Mouse (Mus musculus): Measurements from ENCODE around the gene Fbxo11. TPM values are rescaled to one million over a fixed set of nuclear protein-coding genes. Genes with fewer than 3 reads are reported as not detected.

Fbxo11 gene
- polyA plus RNA-seq, 1 experiment from 2014 or later, result 32.2 TPM

DNA sequence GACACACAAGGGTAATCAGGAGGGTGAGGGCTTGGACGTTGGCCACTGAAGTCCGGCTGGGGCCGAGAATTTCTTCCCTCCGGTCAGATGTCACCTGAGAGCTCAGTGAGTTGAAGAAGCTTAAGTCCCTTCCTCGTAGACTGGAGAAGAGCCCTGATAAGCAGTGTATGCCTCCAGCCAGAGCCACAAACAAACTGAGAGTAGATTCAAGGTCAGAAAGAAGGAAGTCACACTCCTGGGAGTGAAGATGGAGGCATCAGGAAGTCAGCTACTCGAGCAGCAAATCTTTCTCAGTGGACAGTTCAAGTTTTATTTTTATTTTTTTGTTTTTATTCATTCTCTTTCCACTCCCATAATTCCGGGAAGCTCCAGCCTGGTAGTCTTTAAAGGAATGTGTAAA lies 37.5 kb upstream of the Fbxo11 start:
- DNase-seq (ENCODE audit: low spot score) (no peak), ATAC-seq (ENCODE audit: insufficient number of reproducible peaks, low FRiP score, low TSS enrichment, low read depth) (no peak)
- WGBS, result 83% methylated on average over 7 of the region's 7 CpGs
- no peak overlapping the region for H3K9ac ChIP-seq (ENCODE audit: low read length)
- no peaks in the 10 kb centered on the region for H3K27me3 ChIP-seq (ENCODE audit: control insufficient read depth, insufficient read depth, low read length)
- H3K4me2 ChIP-seq (ENCODE audit: low read depth, severe bottlenecking), result no peak overlapping the region
- no peak overlapping the region for H3K4me3 ChIP-seq (ENCODE audit: low read depth, low read length)
- H3K9me3 ChIP-seq (ENCODE audit: control insufficient read depth, low read length), result no peaks in the 10 kb centered on the region
- H3K4me1 ChIP-seq (ENCODE audit: control insufficient read depth, insufficient read depth, low read length), result no peaks in the 10 kb centered on the region
- no peak overlapping the region for H3K27ac ChIP-seq (replicated peaks; ENCODE audit: low read depth, low read length)
- H3K36me3 ChIP-seq (ENCODE audit: control insufficient read depth, insufficient read depth, low read length), result no peaks in the 10 kb centered on the region

DNA sequence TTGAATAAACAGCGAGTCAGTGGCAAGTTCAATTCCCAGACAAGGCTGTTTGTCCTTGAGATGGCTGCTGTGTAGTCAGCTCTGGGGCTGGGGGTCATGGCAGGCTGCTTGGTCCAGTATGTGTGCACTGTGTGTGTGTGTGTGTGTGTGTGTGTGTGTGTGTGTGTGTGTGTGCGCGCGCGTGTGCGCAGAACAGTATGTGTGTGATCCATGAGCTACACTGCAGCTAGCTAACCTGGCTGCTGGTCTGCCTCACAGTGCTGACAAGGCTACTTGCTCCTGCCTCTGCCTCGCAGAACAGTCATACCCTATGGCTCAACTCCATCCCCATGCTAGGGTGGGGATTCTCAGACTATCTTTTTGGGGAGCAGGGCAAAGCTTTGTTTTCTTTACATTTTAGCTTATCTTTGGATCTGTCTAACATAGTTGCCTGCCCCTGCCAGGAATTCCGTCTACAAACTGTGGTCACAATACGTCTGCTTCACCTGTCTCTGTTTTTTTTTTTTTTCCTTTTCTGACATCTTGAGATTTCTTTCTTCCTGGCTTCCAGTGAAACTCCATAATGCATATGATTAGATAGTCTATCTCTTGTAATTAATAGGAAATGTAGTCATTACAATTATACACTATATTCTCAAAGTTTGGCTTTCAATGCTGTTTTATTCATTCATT lies 33.2 kb upstream of the Fbxo11 start:
- ATAC-seq (ENCODE audit: insufficient number of reproducible peaks, low FRiP score, low TSS enrichment, low read depth) (no peak), DNase-seq (ENCODE audit: low spot score) (no peak)
- no peaks in the 10 kb centered on the region for H3K36me3 ChIP-seq (ENCODE audit: control insufficient read depth, insufficient read depth, low read length)
- no peak overlapping the region for H3K9ac ChIP-seq (ENCODE audit: low read length)
- no peaks in the 10 kb centered on the region for H3K4me1 ChIP-seq (ENCODE audit: control insufficient read depth, insufficient read depth, low read length)
- no peak overlapping the region for H3K4me2 ChIP-seq (ENCODE audit: low read depth, severe bottlenecking)
- WGBS, result 92% methylated on average over 9 of the region's 9 CpGs
- no peaks in the 10 kb centered on the region for H3K9me3 ChIP-seq (ENCODE audit: control insufficient read depth, low read length)
- H3K27me3 ChIP-seq (ENCODE audit: control insufficient read depth, insufficient read depth, low read length), result no peaks in the 10 kb centered on the region
- H3K4me3 ChIP-seq (ENCODE audit: low read depth, low read length), result no peak overlapping the region
- no peak overlapping the region for H3K27ac ChIP-seq (replicated peaks; ENCODE audit: low read depth, low read length)

DNA sequence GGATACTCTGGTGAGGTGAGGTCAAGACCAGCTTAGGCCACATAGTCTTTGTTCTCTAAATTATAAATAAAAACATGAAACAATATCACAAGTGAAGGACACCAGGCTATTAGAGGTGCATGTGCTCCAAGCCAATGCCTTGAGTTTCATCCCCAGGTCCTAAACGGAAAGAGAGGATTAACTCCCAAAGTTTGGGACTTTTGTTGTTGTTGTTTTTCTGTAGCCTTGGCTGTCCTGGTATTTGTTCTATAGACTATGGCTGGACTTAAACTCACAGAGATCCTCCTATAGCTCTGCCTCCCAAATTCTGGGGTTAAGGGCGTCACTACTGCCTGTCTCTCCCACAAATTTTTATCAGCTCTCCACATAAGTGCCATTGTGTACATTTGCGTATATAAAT lies 32.5 kb upstream of the Fbxo11 start:
- DNase-seq (ENCODE audit: low spot score) (no peak), ATAC-seq (ENCODE audit: insufficient number of reproducible peaks, low FRiP score, low TSS enrichment, low read depth) (no peak)
- no peak overlapping the region for H3K4me2 ChIP-seq (ENCODE audit: low read depth, severe bottlenecking)
- H3K9ac ChIP-seq (ENCODE audit: low read length), result no peak overlapping the region
- H3K4me1 ChIP-seq (ENCODE audit: control insufficient read depth, insufficient read depth, low read length), result no peaks in the 10 kb centered on the region
- no peaks in the 10 kb centered on the region for H3K27me3 ChIP-seq (ENCODE audit: control insufficient read depth, insufficient read depth, low read length)
- H3K4me3 ChIP-seq (ENCODE audit: low read depth, low read length), result no peak overlapping the region
- no peak overlapping the region for H3K27ac ChIP-seq (replicated peaks; ENCODE audit: low read depth, low read length)
- WGBS, result 94% methylated on average over 3 of the region's 3 CpGs
- no peaks in the 10 kb centered on the region for H3K36me3 ChIP-seq (ENCODE audit: control insufficient read depth, insufficient read depth, low read length)
- no peaks in the 10 kb centered on the region for H3K9me3 ChIP-seq (ENCODE audit: control insufficient read depth, low read length)

DNA sequence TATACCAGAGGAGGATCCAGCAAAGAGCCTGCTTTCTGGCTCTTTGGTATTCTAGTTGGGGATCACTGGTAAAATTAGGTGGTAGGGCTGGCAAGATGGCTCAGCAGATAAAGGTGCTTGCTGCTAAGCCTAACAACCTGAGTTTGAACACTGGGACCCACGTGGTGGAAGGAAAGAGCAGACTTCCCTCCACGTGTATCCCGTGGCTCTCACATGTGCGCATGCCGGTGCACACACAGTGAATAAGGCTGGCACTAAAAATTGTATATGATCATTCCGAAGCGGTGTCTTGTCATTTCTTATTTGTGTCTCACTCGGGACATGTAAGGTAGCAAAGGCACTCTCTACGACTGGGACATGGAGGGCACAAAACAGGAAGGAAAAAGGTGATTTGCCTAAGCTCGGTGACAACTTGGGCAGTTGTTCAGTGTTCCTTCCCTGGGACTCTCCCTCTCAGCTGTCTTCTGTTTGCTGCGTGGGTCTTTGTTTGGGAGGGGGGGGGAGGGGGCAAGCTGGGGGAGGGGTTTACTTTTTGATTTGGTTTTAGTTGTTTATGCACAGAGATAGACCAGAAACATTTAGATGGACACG lies 31.8 kb upstream of the Fbxo11 start:
- ATAC-seq (ENCODE audit: insufficient number of reproducible peaks, low FRiP score, low TSS enrichment, low read depth) (no peak), DNase-seq (ENCODE audit: low spot score) (no peak)
- H3K9me3 ChIP-seq (ENCODE audit: control insufficient read depth, low read length), result no peaks in the 10 kb centered on the region
- no peaks in the 10 kb centered on the region for H3K27me3 ChIP-seq (ENCODE audit: control insufficient read depth, insufficient read depth, low read length)
- H3K27ac ChIP-seq (replicated peaks; ENCODE audit: low read depth, low read length), result no peak overlapping the region
- H3K9ac ChIP-seq (ENCODE audit: low read length), result no peak overlapping the region
- H3K36me3 ChIP-seq (ENCODE audit: control insufficient read depth, insufficient read depth, low read length), result no peaks in the 10 kb centered on the region
- no peak overlapping the region for H3K4me2 ChIP-seq (ENCODE audit: low read depth, severe bottlenecking)
- H3K4me1 ChIP-seq (ENCODE audit: control insufficient read depth, insufficient read depth, low read length), result no peaks in the 10 kb centered on the region
- H3K4me3 ChIP-seq (ENCODE audit: low read depth, low read length), result no peak overlapping the region
- 82% methylated on average over 12 of the region's 12 CpGs for WGBS

DNA sequence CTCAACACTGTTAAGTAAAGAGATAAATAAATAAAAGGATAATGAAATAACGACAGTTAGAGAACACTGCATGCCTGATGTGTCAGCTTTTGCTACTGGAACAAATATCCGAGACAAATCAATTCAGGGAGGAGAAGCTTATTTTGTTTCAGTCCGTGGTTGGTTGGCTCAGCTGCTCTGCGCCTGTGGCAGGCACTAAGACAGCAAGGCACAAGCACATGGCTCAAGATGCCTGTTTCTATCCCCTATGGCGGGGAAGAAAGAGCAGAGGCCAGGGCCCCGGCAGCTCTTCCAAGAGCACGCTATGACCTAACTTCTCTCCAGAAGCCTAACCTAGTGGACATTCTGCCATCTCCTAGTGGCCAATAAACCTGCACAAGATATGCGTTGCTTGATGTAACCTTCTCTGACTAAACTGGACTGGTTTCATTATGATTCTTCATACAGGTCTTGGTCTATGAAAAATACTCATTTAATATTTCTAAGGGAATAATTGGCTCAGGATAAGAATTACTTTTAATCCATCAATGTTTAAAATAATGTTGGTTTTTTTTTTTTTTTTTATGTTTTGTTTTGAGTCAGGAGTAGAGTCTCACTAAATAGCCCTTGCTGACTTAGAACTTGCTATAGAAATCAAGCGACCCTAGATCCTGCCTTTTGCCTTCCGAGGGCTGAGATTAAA lies 30.6 kb upstream of the Fbxo11 start:
- 87% methylated on average over 10 of the region's 10 CpGs for WGBS
- H3K27me3 ChIP-seq (ENCODE audit: control insufficient read depth, insufficient read depth, low read length), result no peaks in the 10 kb centered on the region
- H3K4me2 ChIP-seq (ENCODE audit: low read depth, severe bottlenecking), result no peak overlapping the region
- no peaks in the 10 kb centered on the region for H3K4me1 ChIP-seq (ENCODE audit: control insufficient read depth, insufficient read depth, low read length)
- no peaks in the 10 kb centered on the region for H3K9me3 ChIP-seq (ENCODE audit: control insufficient read depth, low read length)
- no peak for DNase-seq (ENCODE audit: low spot score)
- no peak overlapping the region for H3K4me3 ChIP-seq (ENCODE audit: low read depth, low read length)
- H3K9ac ChIP-seq (ENCODE audit: low read length), result no peak overlapping the region
- no peak overlapping the region for H3K27ac ChIP-seq (replicated peaks; ENCODE audit: low read depth, low read length)
- no peak for ATAC-seq (ENCODE audit: insufficient number of reproducible peaks, low FRiP score, low TSS enrichment, low read depth)
- H3K36me3 ChIP-seq (ENCODE audit: control insufficient read depth, insufficient read depth, low read length), result no peaks in the 10 kb centered on the region

DNA sequence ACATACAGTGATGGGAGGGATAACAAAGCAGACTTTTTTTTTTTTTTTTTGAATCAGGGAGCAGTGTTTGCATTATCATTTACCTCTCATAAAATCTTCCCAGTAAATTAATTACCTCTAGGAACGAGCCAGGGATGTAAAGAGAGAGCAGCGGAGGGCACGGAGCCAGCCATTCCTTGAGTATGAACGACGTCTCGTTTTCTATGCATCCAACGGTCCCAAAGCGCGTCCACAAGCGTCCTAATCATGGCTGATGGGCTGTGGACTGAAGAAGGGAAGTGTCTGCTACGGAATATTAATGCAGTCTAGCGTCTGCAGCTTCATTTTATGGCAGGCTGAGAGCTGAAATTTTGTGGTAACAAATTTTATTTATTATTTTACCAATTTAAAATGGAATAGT lies 29.2 kb upstream of the Fbxo11 start:
- no peak overlapping the region for H3K4me3 ChIP-seq (ENCODE audit: low read depth, low read length)

DNA sequence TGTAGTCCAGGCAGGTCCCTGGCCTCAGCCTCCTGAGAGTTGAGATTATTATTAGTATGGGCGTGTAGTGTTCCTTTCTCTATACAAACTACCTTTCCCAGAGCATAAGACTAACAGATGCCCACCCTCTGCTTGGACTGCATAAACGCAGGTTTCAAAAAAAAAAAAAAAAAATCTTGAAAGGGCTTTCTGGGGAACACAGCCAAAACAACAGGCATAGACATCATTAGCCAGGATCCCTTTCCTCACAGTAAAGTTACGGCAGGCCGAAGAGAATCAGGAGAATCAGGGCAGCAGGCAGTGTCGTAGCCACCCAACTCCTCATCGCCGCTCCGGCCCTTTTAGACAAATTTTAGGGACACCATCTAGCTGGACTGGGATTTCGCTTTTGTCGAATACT lies 28.7 kb upstream of the Fbxo11 start:
- Histone ChIP-seq H3K4me3 (ENCODE audit: low read depth, low read length) (no peak overlapping the region), H3K9me3 (ENCODE audit: control insufficient read depth, low read length) (no peaks in the 10 kb centered on the region), H3K36me3 (ENCODE audit: control insufficient read depth, insufficient read depth, low read length) (no peaks in the 10 kb centered on the region), H3K9ac (ENCODE audit: low read length) (no peak overlapping the region), H3K4me2 (ENCODE audit: low read depth, severe bottlenecking) (no peak overlapping the region), H3K4me1 (ENCODE audit: control insufficient read depth, insufficient read depth, low read length) (no peaks in the 10 kb centered on the region), H3K27ac (replicated peaks; ENCODE audit: low read depth, low read length) (no peak overlapping the region), H3K27me3 (ENCODE audit: control insufficient read depth, insufficient read depth, low read length) (no peaks in the 10 kb centered on the region)
- no peak for ATAC-seq (ENCODE audit: insufficient number of reproducible peaks, low FRiP score, low TSS enrichment, low read depth)
- DNase-seq (ENCODE audit: low spot score), result no peak
- whole genome bisulfite sequencing, result 87% methylated on average over 10 of the region's 10 CpGs

More for the DNA sequence above, 29.2 kb upstream of the Fbxo11 start:
- no peak overlapping the region for H3K27ac ChIP-seq (replicated peaks; ENCODE audit: low read depth, low read length)
- no peaks in the 10 kb centered on the region for H3K36me3 ChIP-seq (ENCODE audit: control insufficient read depth, insufficient read depth, low read length)
- DNase-seq (ENCODE audit: low spot score) (no peak), ATAC-seq (ENCODE audit: insufficient number of reproducible peaks, low FRiP score, low TSS enrichment, low read depth) (no peak)
- 77% methylated on average over 12 of the region's 12 CpGs for WGBS
- H3K9me3 ChIP-seq (ENCODE audit: control insufficient read depth, low read length), result no peaks in the 10 kb centered on the region
- no peak overlapping the region for H3K4me2 ChIP-seq (ENCODE audit: low read depth, severe bottlenecking)
- H3K9ac ChIP-seq (ENCODE audit: low read length), result no peak overlapping the region
- H3K27me3 ChIP-seq (ENCODE audit: control insufficient read depth, insufficient read depth, low read length), result no peaks in the 10 kb centered on the region
- H3K4me1 ChIP-seq (ENCODE audit: control insufficient read depth, insufficient read depth, low read length), result no peaks in the 10 kb centered on the region

DNA sequence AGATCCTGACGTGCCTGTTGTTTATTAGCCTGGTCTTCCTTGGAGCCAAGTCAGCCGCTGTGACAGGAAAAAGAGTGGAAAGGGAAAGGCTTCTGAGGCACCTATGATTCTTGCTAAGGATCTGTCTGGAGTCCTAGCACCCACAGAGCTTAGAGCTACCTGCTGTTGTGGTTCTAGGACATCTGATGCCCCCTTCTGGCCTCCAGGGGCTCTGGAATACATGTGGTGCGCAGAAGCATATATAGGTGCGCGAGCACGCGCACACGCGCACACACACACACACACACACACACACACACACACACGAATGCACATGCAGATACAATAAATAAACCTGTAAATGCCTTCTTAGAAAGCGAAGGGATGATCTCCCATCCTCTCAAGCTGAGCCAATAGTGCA lies 20.9 kb upstream of the Fbxo11 start:
- ATAC-seq (ENCODE audit: insufficient number of reproducible peaks, low FRiP score, low TSS enrichment, low read depth), result no peak
- 93% methylated on average over 11 of the region's 11 CpGs for WGBS

More for the DNA sequence above, 20.9 kb upstream of the Fbxo11 start:
- H3K36me3 ChIP-seq (ENCODE audit: control insufficient read depth, insufficient read depth, low read length), result no peaks in the 10 kb centered on the region
- no peaks in the 10 kb centered on the region for H3K9me3 ChIP-seq (ENCODE audit: control insufficient read depth, low read length)
- no peak overlapping the region for H3K27ac ChIP-seq (replicated peaks; ENCODE audit: low read depth, low read length)
- DNase-seq (ENCODE audit: low spot score), result no peak
- H3K4me2 ChIP-seq (ENCODE audit: low read depth, severe bottlenecking), result no peak overlapping the region
- H3K4me3 ChIP-seq (ENCODE audit: low read depth, low read length), result no peak overlapping the region
- no peaks in the 10 kb centered on the region for H3K4me1 ChIP-seq (ENCODE audit: control insufficient read depth, insufficient read depth, low read length)
- no peaks in the 10 kb centered on the region for H3K27me3 ChIP-seq (ENCODE audit: control insufficient read depth, insufficient read depth, low read length)
- H3K9ac ChIP-seq (ENCODE audit: low read length), result no peak overlapping the region

Data from limb, embryonic 11.5 days (tissue).